Mouse (Mus musculus) myocyte (in vitro differentiated cells): ENCODE measurements around the gene Gm20422. TPM values are rescaled to one million over a fixed set of nuclear protein-coding genes. Genes with fewer than 3 reads are reported as not detected.
A peak's percentile ranks its signal among the peaks of the same experiment; 100 is the strongest.

ENCODE experiments used
- H3K27me3 ChIP-seq: one replicate; pipeline ENCODE4 v1.6.1; 2011; ENCODE audit not compliant: control insufficient read depth, insufficient read depth, insufficient read length
- H3K36me3 ChIP-seq: one replicate; pipeline ENCODE4 v1.6.1; 2011; ENCODE audit not compliant: control insufficient read depth, insufficient read depth
- H3K4me2 ChIP-seq: one replicate; pipeline ENCODE4 v1.6.1; 2011; ENCODE audit warnings: low read depth, control low read depth
- H3K4me3 ChIP-seq: one replicate; pipeline ENCODE4 v1.5.1; 2011; ENCODE audit warnings: mild to moderate bottlenecking, control low read depth, moderate library complexity
- H3K79me2 ChIP-seq: one replicate; pipeline ENCODE4 v1.6.1; 2011; ENCODE audit not compliant: control insufficient read depth, insufficient read depth
- H3ac ChIP-seq: one replicate; pipeline ENCODE4 v1.6.1; 2011; ENCODE audit not compliant: control insufficient read depth, insufficient read length
- CEBPB ChIP-seq: IDR thresholded peaks from 2 replicates; pipeline ENCODE4 v1.6.1; 2011; ENCODE audit warnings: mild to moderate bottlenecking, moderate library complexity; ENCODE audit not compliant: poor library complexity, insufficient read depth, severe bottlenecking
- E2F4 ChIP-seq: IDR thresholded peaks from one replicate; pipeline ENCODE4 v1.6.1; 2011; ENCODE audit warnings: mild to moderate bottlenecking, control low read depth, moderate library complexity; ENCODE audit not compliant: insufficient read depth
- MAX ChIP-seq: IDR thresholded peaks from one replicate; pipeline ENCODE4 v1.6.1; 2011; ENCODE audit warnings: low read depth, mild to moderate bottlenecking, control low read depth
- MYOD1 ChIP-seq, 3 experiments: IDR thresholded peaks; one replicate each; pipeline ENCODE4 v1.6.1; 2011; ENCODE audit warnings: control low read depth in 2 of 3, low read depth in 2 of 3, mild to moderate bottlenecking in 2 of 3, moderate library complexity in 1 of 3; ENCODE audit not compliant: insufficient read length in 2 of 3, control insufficient read depth in 1 of 3
- MYOG ChIP-seq, 3 experiments: IDR thresholded peaks; one replicate each; pipeline ENCODE4 v1.6.1; 2011; ENCODE audit warnings: control low read depth in 2 of 3, low read depth in 2 of 3, mild to moderate bottlenecking in 2 of 3; ENCODE audit not compliant: insufficient read length in 2 of 3, control insufficient read depth in 1 of 3, insufficient read depth in 1 of 3
- POLR2A ChIP-seq: IDR thresholded peaks from one replicate; pipeline ENCODE4 v1.6.1; 2011; ENCODE audit warnings: low read depth, mild to moderate bottlenecking, control low read depth, moderate library complexity; ENCODE audit not compliant: insufficient read length
- POLR2AphosphoS2 ChIP-seq: IDR thresholded peaks from one replicate; pipeline ENCODE4 v1.6.1; 2011; ENCODE audit warnings: low read depth, control low read depth; ENCODE audit not compliant: insufficient read length
- REST ChIP-seq: IDR thresholded peaks from one replicate; pipeline ENCODE4 v1.6.1; 2011; ENCODE audit warnings: mild to moderate bottlenecking, control low read depth, moderate library complexity; ENCODE audit not compliant: insufficient read depth, insufficient read length
- SRF ChIP-seq: IDR thresholded peaks from one replicate; pipeline ENCODE4 v1.6.1; 2011; ENCODE audit warnings: low read depth; ENCODE audit not compliant: control insufficient read depth, insufficient read length
- TCF12 ChIP-seq: IDR thresholded peaks from one replicate; pipeline ENCODE4 v1.6.1; 2011; ENCODE audit warnings: mild to moderate bottlenecking, control low read depth; ENCODE audit not compliant: poor library complexity, insufficient read depth, severe bottlenecking
- TCF3 ChIP-seq: IDR thresholded peaks from one replicate; pipeline ENCODE4 v1.6.1; 2011; ENCODE audit warnings: low read depth, control low read depth; ENCODE audit not compliant: insufficient read length
- USF1 ChIP-seq: IDR thresholded peaks from one replicate; pipeline ENCODE4 v1.6.1; 2011; ENCODE audit warnings: low read depth, mild to moderate bottlenecking, control low read depth, moderate library complexity
- polyA plus RNA-seq: library from polyadenylated mRNA; unstranded; fragments of >200 nt; fragmentation: generic; extraction: Trizol; gene quantifications from one replicate; pipeline ENCODE4 v1.2.1, GENCODE M21; 2012; ENCODE audit warnings: missing spikeins

Gm20422 gene
- polyA plus RNA-seq, 1 experiment: 0.13 TPM

GRCm38 (mm10) chr8:69807236-69807635 lies 32.5 kb upstream of the Gm20422 start:
- Histone ChIP-seq H3K36me3 (no peaks in the 10 kb centered on the region), H3K4me2 (no peak overlapping the region), H3K27me3 (no peaks in the 10 kb centered on the region), H3K79me2 (no peaks in the 10 kb centered on the region), H3K4me3 (no peak overlapping the region), H3ac (no peak overlapping the region)
- TF ChIP-seq TCF3: no peak
- TF ChIP-seq CEBPB: no peak
- TF ChIP-seq REST: no peak
- TF ChIP-seq POLR2AphosphoS2: no peak
- TF ChIP-seq MYOD1 (IDR thresholded peaks at IDR 0.05; ENCODE audit: control insufficient read depth in 1 of 3, insufficient read length in 2 of 3, low read depth in 2 of 3): no peak
- TF ChIP-seq E2F4: no peak
- TF ChIP-seq TCF12: no peak
- TF ChIP-seq POLR2A: no peak
- no peak for TF ChIP-seq MAX
- no peak for TF ChIP-seq SRF
- TF ChIP-seq USF1: no peak
- TF ChIP-seq MYOG (IDR thresholded peaks at IDR 0.05; ENCODE audit: control insufficient read depth in 1 of 3, insufficient read depth in 1 of 3, insufficient read length in 2 of 3, low read depth in 2 of 3): no peak

- peaks cover 3% of the 10 kb centered on the region for H3K36me3 ChIP-seq
- no peak overlapping the region for H3ac ChIP-seq
- H3K4me2 ChIP-seq: no peak overlapping the region
- H3K27me3 ChIP-seq: no peaks in the 10 kb centered on the region
- TF ChIP-seq MYOD1 (IDR thresholded peaks at IDR 0.05; ENCODE audit: control insufficient read depth in 1 of 3, insufficient read length in 2 of 3, low read depth in 2 of 3): no peak
- TF ChIP-seq POLR2A: no peak
- no peak for TF ChIP-seq TCF12
- TF ChIP-seq REST: no peak
- TF ChIP-seq USF1: no peak
- TF ChIP-seq CEBPB: no peak
- no peak for TF ChIP-seq TCF3
- TF ChIP-seq MAX: no peak
- no peak for TF ChIP-seq E2F4
- no peak for TF ChIP-seq MYOG (IDR thresholded peaks at IDR 0.05; ENCODE audit: control insufficient read depth in 1 of 3, insufficient read depth in 1 of 3, insufficient read length in 2 of 3, low read depth in 2 of 3)
- no peak for TF ChIP-seq SRF
- TF ChIP-seq POLR2AphosphoS2: no peak
- no peaks in the 10 kb centered on the region for H3K79me2 ChIP-seq
- H3K4me3 ChIP-seq: no peak overlapping the region
Observed at GRCm38 (mm10) chr8:69805491-69805890, 30.8 kb upstream of the Gm20422 start.

GRCm38 (mm10) chr8:69805086-69805485 lies 30.4 kb upstream of the Gm20422 start:
- Histone ChIP-seq H3ac (no peak overlapping the region), H3K4me3 (no peak overlapping the region), H3K79me2 (no peaks in the 10 kb centered on the region), H3K27me3 (no peaks in the 10 kb centered on the region), H3K36me3 (peaks cover 3% of the 10 kb centered on the region), H3K4me2 (no peak overlapping the region)
- TF ChIP-seq REST (no peak), USF1 (no peak), E2F4 (no peak), MYOG (IDR thresholded peaks at IDR 0.05; ENCODE audit: control insufficient read depth in 1 of 3, insufficient read depth in 1 of 3, insufficient read length in 2 of 3, low read depth in 2 of 3) (no peak), TCF12 (no peak), POLR2AphosphoS2 (no peak), MAX (no peak), TCF3 (no peak), CEBPB (no peak), POLR2A (no peak), SRF (no peak), MYOD1 (IDR thresholded peaks at IDR 0.05; ENCODE audit: control insufficient read depth in 1 of 3, insufficient read length in 2 of 3, low read depth in 2 of 3) (no peak)

- no peak overlapping the region for H3ac ChIP-seq
- peaks cover 3% of the 10 kb centered on the region for H3K36me3 ChIP-seq
- H3K79me2 ChIP-seq: no peaks in the 10 kb centered on the region
- no peak overlapping the region for H3K4me3 ChIP-seq
- TF ChIP-seq CEBPB: no peak
- TF ChIP-seq POLR2A: no peak
- TF ChIP-seq MAX: no peak
- no peak for TF ChIP-seq MYOG (IDR thresholded peaks at IDR 0.05; ENCODE audit: control insufficient read depth in 1 of 3, insufficient read depth in 1 of 3, insufficient read length in 2 of 3, low read depth in 2 of 3)
- H3K4me2 ChIP-seq: no peak overlapping the region
- H3K27me3 ChIP-seq: no peaks in the 10 kb centered on the region
Observed at GRCm38 (mm10) chr8:69804537-69804936, 29.9 kb upstream of the Gm20422 start.

GRCm38 (mm10) chr8:69803366-69803765 lies 28.7 kb upstream of the Gm20422 start:
- Histone ChIP-seq H3K4me3 (no peak overlapping the region), H3ac (no peak overlapping the region), H3K79me2 (no peaks in the 10 kb centered on the region), H3K4me2 (no peak overlapping the region), H3K36me3 (peaks cover 3% of the 10 kb centered on the region), H3K27me3 (no peaks in the 10 kb centered on the region)
- TF ChIP-seq POLR2AphosphoS2 (peak; percentile 37), TCF3 (no peak)
